Mouse (Mus musculus): ENCODE results near the gene Aoc1.

DNA sequence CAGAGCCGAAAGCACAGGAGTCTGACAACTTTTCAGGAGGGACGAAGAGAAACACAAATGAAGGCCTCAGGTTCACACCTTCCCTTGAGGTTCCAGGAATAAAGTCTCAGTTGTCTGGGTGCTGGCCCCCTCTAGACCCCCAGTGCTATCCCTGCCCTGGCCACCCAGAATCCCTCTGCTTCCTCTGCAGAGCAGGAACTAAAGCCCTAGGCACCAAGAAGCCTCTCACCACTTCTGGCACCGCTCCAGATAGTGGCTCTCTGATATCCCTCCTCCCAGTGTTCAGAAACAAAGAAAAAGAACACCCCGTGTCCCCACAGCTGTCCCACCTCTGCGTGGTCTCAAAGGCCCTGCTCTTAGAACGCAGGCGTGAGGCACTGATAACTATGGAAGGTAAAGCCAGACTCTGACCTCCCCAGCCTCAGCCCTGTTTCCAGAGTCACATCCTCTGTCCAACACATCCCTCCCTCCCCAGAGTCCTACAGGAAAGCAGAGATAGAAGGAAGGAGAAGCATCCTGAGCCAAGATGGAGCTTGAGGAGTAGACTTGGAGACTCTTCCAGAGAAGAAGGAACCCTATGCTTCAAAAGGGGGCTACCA is 32.2 kb upstream of the Aoc1 start, which contains the start of gene Tmem176a:
- TF ChIP-seq CTCF (IDR thresholded peaks at IDR 0.05; ENCODE audit: control insufficient read depth, insufficient read depth, low read length) (no peak), POLR2A (IDR thresholded peaks at IDR 0.05; ENCODE audit: borderline replicate concordance, control insufficient read depth, low read depth, low read length) (no peak)

All from bone marrow, adult 2 months (tissue).